In genomic region chr11:118459051-118459450, GRCm38 (mm10) we compare ENCODE assay signal across 8 mouse cellular contexts. TPM values are rescaled to one million over a fixed set of nuclear protein-coding genes. Genes with fewer than 3 reads are reported as not detected.
A peak's percentile ranks its signal among the peaks of the same experiment; 100 is the strongest.
DNase-seq lines count a peak whose midpoint lies in the region; ATAC-seq lines count a peak whose summit lies in the region.

No protein-coding gene starts in this region.

- WGBS in liver, embryonic 12.5 days (ENCODE audit: insufficient replicate concordance) = 22% methylated on average over 8 of the region's 8 CpGs
- 80% methylated on average over 8 of the region's 8 CpGs for WGBS in forebrain, embryonic 13.5 days

- ATAC-seq in liver, embryonic 12.5 days = peak; percentile 60
- ATAC-seq in forebrain, embryonic 13.5 days = no peak

- H3K27ac ChIP-seq in liver, embryonic 12.5 days = peak overlapping the region; percentile 49
- no peak overlapping the region for H3K27ac ChIP-seq in forebrain, embryonic 13.5 days

- no peak overlapping the region for H3K4me3 ChIP-seq in liver, embryonic 12.5 days
- H3K4me3 ChIP-seq in forebrain, embryonic 13.5 days = no peak overlapping the region

- H3K4me1 ChIP-seq in liver, embryonic 12.5 days = peaks cover 8% of the 10 kb centered on the region
- no peaks in the 10 kb centered on the region for H3K4me1 ChIP-seq in forebrain, embryonic 13.5 days

- no peaks in the 10 kb centered on the region for H3K36me3 ChIP-seq in liver, embryonic 12.5 days
- no peaks in the 10 kb centered on the region for H3K36me3 ChIP-seq in splenic B cell, adult 2 months (ENCODE audit: control insufficient read depth, insufficient read depth, low read length, poor library complexity, severe bottlenecking)
- no peaks in the 10 kb centered on the region for H3K36me3 ChIP-seq in forebrain, embryonic 13.5 days (ENCODE audit: poor library complexity, severe bottlenecking)

- no peak overlapping the region for H3K9ac ChIP-seq in liver, embryonic 12.5 days
- H3K9ac ChIP-seq in forebrain, embryonic 13.5 days = no peak overlapping the region

- DNase-seq in adrenal gland, postnatal 36 days = peak; percentile 34 to 57
- no peak for DNase-seq in adrenal gland, adult 18-20 months (ENCODE audit: low spot score in 2 of 2)
- DNase-seq in embryo, embryonic 10.5 days (ENCODE audit: low spot score) = peak; percentile 59
- DNase-seq in heart, postnatal 4 days = peak; percentile 64
- DNase-seq in splenic B cell, adult 2 months (ENCODE audit: low read depth, low spot score) = peak; percentile 32
- DNase-seq in cerebellum, adult 9-11 months = no peak

- 0 out of 2 replicates have a peak, but pooled peaks cover 9% of the 10 kb centered on the region for H3K27me3 ChIP-seq in liver, embryonic 12.5 days (replicated peaks)
- H3K27me3 ChIP-seq in splenic B cell, adult 2 months (ENCODE audit: control insufficient read depth, insufficient read depth, low read length, poor library complexity, severe bottlenecking) = no peaks in the 10 kb centered on the region
- no peaks in the 10 kb centered on the region for H3K27me3 ChIP-seq in forebrain, embryonic 13.5 days

- H3K9me3 ChIP-seq in liver, embryonic 12.5 days (replicated peaks) = 0 out of 2 replicates have a peak, but pooled peaks cover 4% of the 10 kb centered on the region
- H3K9me3 ChIP-seq in forebrain, embryonic 13.5 days (replicated peaks) = 0 out of 2 replicates have a peak, but pooled peaks cover 2% of the 10 kb centered on the region

- peak overlapping the region; percentile 24; the same call in 1 of the 2 replicates for H3K4me2 ChIP-seq in liver, embryonic 12.5 days
- H3K4me2 ChIP-seq in forebrain, embryonic 13.5 days = no peak overlapping the region

RNA-seq across cellular contexts. Expression of gene Engase, which starts 17.6 kb away (rescaled TPM):
- total RNA-seq in adrenal gland, postnatal 36 days (2021) = 10 to 100 TPM; 10.3 to 20.7 TPM
- total RNA-seq in adrenal gland, adult 18-20 months (2021) = 10 to 100 TPM in 1 of 2 experiments, 1 to 10 TPM in 1; 7.3 to 12.4 TPM
- 1 to 10 TPM; 4.0 to 5.8 TPM for total RNA-seq in heart, postnatal 4 days (2021)
- polyA plus RNA-seq in liver, embryonic 12.5 days (2016; fragmentation: Nextera tagmentation; extraction: Ambion mirVana) = 11.7 and 12.6 TPM in 2 replicates
- polyA plus RNA-seq in forebrain, embryonic 13.5 days (2015; fragmentation: Nextera tagmentation; extraction: Ambion mirVana) = 4.5 and 5.6 TPM in 2 replicates

RNA-seq across cellular contexts. Expression of gene C1qtnf1, which starts 31.0 kb away (rescaled TPM):
- total RNA-seq in adrenal gland, postnatal 36 days (2021) = 10 to 100 TPM; 21.6 to 22.7 TPM
- total RNA-seq in adrenal gland, adult 18-20 months (2021) = 10 to 100 TPM; 15.9 to 17.2 TPM
- total RNA-seq in heart, postnatal 4 days (2021) = 10 to 100 TPM; 21.2 to 25.1 TPM
- polyA plus RNA-seq in liver, embryonic 12.5 days (2016; fragmentation: Nextera tagmentation; extraction: Ambion mirVana) = 1.8 and 2.2 TPM in 2 replicates
- 1.6 and 2.0 TPM in 2 replicates for polyA plus RNA-seq in forebrain, embryonic 13.5 days (2015; fragmentation: Nextera tagmentation; extraction: Ambion mirVana)

RNA-seq across cellular contexts. Expression of gene Cant1, which starts 40.2 kb away (rescaled TPM):
- total RNA-seq in adrenal gland, postnatal 36 days (2021) = 10 to 100 TPM; 34.9 to 38.0 TPM
- total RNA-seq in adrenal gland, adult 18-20 months (2021) = 10 to 100 TPM; 30.1 to 33.1 TPM
- 10 to 100 TPM; 19.6 to 20.2 TPM for total RNA-seq in heart, postnatal 4 days (2021)
- 14.5 and 14.9 TPM in 2 replicates for polyA plus RNA-seq in liver, embryonic 12.5 days (2016; fragmentation: Nextera tagmentation; extraction: Ambion mirVana)
- 20.2 and 20.3 TPM in 2 replicates for polyA plus RNA-seq in forebrain, embryonic 13.5 days (2015; fragmentation: Nextera tagmentation; extraction: Ambion mirVana)

RNA-seq across cellular contexts. Expression of gene Lgals3bp, which starts 57.2 kb away (rescaled TPM):
- 100 to 1,000 TPM; 122 to 138 TPM for total RNA-seq in adrenal gland, postnatal 36 days (2021)
- total RNA-seq in adrenal gland, adult 18-20 months (2021) = 100 to 1,000 TPM in 1 of 2 experiments, 10 to 100 TPM in 1; 92.6 to 128 TPM
- 10 to 100 TPM; 20.2 to 24.4 TPM for total RNA-seq in heart, postnatal 4 days (2021)
- 22.7 TPM in 2 replicates for polyA plus RNA-seq in liver, embryonic 12.5 days (2016; fragmentation: Nextera tagmentation; extraction: Ambion mirVana)
- 1.1 and 1.3 TPM in 2 replicates for polyA plus RNA-seq in forebrain, embryonic 13.5 days (2015; fragmentation: Nextera tagmentation; extraction: Ambion mirVana)

Comparison
In these comparisons a context has a peak if more than half of its experiments do, and no peak if none do; other contexts are left out.
1. DNase-seq: peak in adrenal gland, postnatal 36 days (2 of 2), embryo, embryonic 10.5 days (single experiment), heart, postnatal 4 days (single experiment) and splenic B cell, adult 2 months (single experiment); none in adrenal gland, adult 18-20 months (0 of 2) and cerebellum, adult 9-11 months (single experiment).